Mouse (Mus musculus): ENCODE data around the gene Sfr1. TPM values are rescaled to one million over a fixed set of nuclear protein-coding genes. Genes with fewer than 3 reads are reported as not detected.

The Sfr1 gene
- total and polyA plus RNA-seq, 2 experiments from 2014 or later: 42.7 to 183 TPM

GRCm38 (mm10) chr19:47753921-47754320 is 22.4 kb downstream of the Sfr1 start:
- 88% methylated on average over 4 of the region's 4 CpGs for WGBS
- H3K27ac ChIP-seq (ENCODE audit: low read depth, low read length): no peak overlapping the region
- no peaks in the 10 kb centered on the region for H3K4me1 ChIP-seq (ENCODE audit: insufficient read depth, low read length)
- no peak for TF ChIP-seq CTCF (IDR thresholded peaks at IDR 0.05)
- no peak overlapping the region for H3K4me3 ChIP-seq (ENCODE audit: low read depth, low read length)
- DNase-seq (ENCODE audit: low spot score): no peak
- ATAC-seq (ENCODE audit: low FRiP score): no peak
- no peak overlapping the region for H3K9ac ChIP-seq (replicated peaks; ENCODE audit: low read length, poor library complexity, severe bottlenecking)
- no peaks in the 10 kb centered on the region for H3K27me3 ChIP-seq (ENCODE audit: insufficient read depth, low read length)
- no peaks in the 10 kb centered on the region for H3K9me3 ChIP-seq (ENCODE audit: low read length)
- no peak overlapping the region for H3K4me2 ChIP-seq (ENCODE audit: low read depth, low read length, poor library complexity, severe bottlenecking)
- no peaks in the 10 kb centered on the region for H3K36me3 ChIP-seq (ENCODE audit: insufficient read depth, low read length)

- ATAC-seq (ENCODE audit: low FRiP score) (no peak), DNase-seq (ENCODE audit: low spot score) (no peak)
- 95% methylated on average over 9 of the region's 9 CpGs for WGBS
- no peaks in the 10 kb centered on the region for H3K36me3 ChIP-seq (ENCODE audit: insufficient read depth, low read length)
- no peak for TF ChIP-seq CTCF (IDR thresholded peaks at IDR 0.05)
- no peak overlapping the region for H3K4me3 ChIP-seq (ENCODE audit: low read depth, low read length)
- H3K9ac ChIP-seq (replicated peaks; ENCODE audit: low read length, poor library complexity, severe bottlenecking): no peak overlapping the region
- no peaks in the 10 kb centered on the region for H3K9me3 ChIP-seq (ENCODE audit: low read length)
- H3K4me1 ChIP-seq (ENCODE audit: insufficient read depth, low read length): no peaks in the 10 kb centered on the region
- no peaks in the 10 kb centered on the region for H3K27me3 ChIP-seq (ENCODE audit: insufficient read depth, low read length)
- no peak overlapping the region for H3K27ac ChIP-seq (ENCODE audit: low read depth, low read length)
- no peak overlapping the region for H3K4me2 ChIP-seq (ENCODE audit: low read depth, low read length, poor library complexity, severe bottlenecking)
Measured at GRCm38 (mm10) chr19:47754931-47755330, 23.4 kb downstream of the Sfr1 start.

GRCm38 (mm10) chr19:47755625-47756024 is 24.1 kb downstream of the Sfr1 start:
- no peak overlapping the region for H3K27ac ChIP-seq (ENCODE audit: low read depth, low read length)
- 79% methylated on average over 19 of the region's 19 CpGs for WGBS
- H3K27me3 ChIP-seq (ENCODE audit: insufficient read depth, low read length): no peaks in the 10 kb centered on the region
- H3K36me3 ChIP-seq (ENCODE audit: insufficient read depth, low read length): no peaks in the 10 kb centered on the region
- H3K9me3 ChIP-seq (ENCODE audit: low read length): no peaks in the 10 kb centered on the region
- no peak overlapping the region for H3K4me3 ChIP-seq (ENCODE audit: low read depth, low read length)
- DNase-seq (ENCODE audit: low spot score): no peak
- no peak for ATAC-seq (ENCODE audit: low FRiP score)
- no peaks in the 10 kb centered on the region for H3K4me1 ChIP-seq (ENCODE audit: insufficient read depth, low read length)
- no peak for TF ChIP-seq CTCF (IDR thresholded peaks at IDR 0.05)
- no peak overlapping the region for H3K9ac ChIP-seq (replicated peaks; ENCODE audit: low read length, poor library complexity, severe bottlenecking)
- no peak overlapping the region for H3K4me2 ChIP-seq (ENCODE audit: low read depth, low read length, poor library complexity, severe bottlenecking)

GRCm38 (mm10) chr19:47777847-47778246 is 46.4 kb downstream of the Sfr1 start:
- no peak overlapping the region for H3K27ac ChIP-seq (ENCODE audit: low read depth, low read length)
- no peak overlapping the region for H3K4me3 ChIP-seq (ENCODE audit: low read depth, low read length)
- H3K4me1 ChIP-seq (ENCODE audit: insufficient read depth, low read length): no peaks in the 10 kb centered on the region
- no peak for ATAC-seq (ENCODE audit: low FRiP score)
- no peaks in the 10 kb centered on the region for H3K36me3 ChIP-seq (ENCODE audit: insufficient read depth, low read length)
- H3K9ac ChIP-seq (replicated peaks; ENCODE audit: low read length, poor library complexity, severe bottlenecking): no peak overlapping the region
- WGBS: 76% methylated on average over 6 of the region's 6 CpGs
- DNase-seq (ENCODE audit: low spot score): no peak
- H3K9me3 ChIP-seq (ENCODE audit: low read length): no peaks in the 10 kb centered on the region
- no peaks in the 10 kb centered on the region for H3K27me3 ChIP-seq (ENCODE audit: insufficient read depth, low read length)
- TF ChIP-seq CTCF (IDR thresholded peaks at IDR 0.05): no peak
- H3K4me2 ChIP-seq (ENCODE audit: low read depth, low read length, poor library complexity, severe bottlenecking): no peak overlapping the region

DNA sequence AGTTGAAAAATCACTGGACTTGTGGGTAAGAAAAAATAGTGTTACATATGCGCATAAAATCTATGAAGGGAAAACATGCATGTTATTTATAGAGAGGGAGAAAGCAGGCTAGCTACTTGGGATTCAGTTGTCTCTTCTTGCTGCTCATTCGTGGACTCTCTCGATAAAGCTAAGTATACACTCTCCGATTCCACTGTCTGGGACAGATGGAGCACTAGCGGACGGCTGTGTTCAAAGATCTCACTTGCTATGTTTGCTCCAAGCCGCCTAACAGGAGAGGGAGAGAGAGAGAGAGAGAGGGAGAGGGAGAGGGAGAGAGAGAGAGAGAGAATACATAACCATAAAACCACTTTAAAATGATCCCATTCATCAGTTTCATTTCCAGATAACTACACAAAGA is 48.7 kb downstream of the Sfr1 start:
- Histone ChIP-seq H3K9ac (replicated peaks; ENCODE audit: low read length, poor library complexity, severe bottlenecking) (no peak overlapping the region), H3K36me3 (ENCODE audit: insufficient read depth, low read length) (no peaks in the 10 kb centered on the region), H3K4me2 (ENCODE audit: low read depth, low read length, poor library complexity, severe bottlenecking) (no peak overlapping the region), H3K4me1 (ENCODE audit: insufficient read depth, low read length) (no peaks in the 10 kb centered on the region), H3K9me3 (ENCODE audit: low read length) (no peaks in the 10 kb centered on the region), H3K27ac (ENCODE audit: low read depth, low read length) (no peak overlapping the region), H3K27me3 (ENCODE audit: insufficient read depth, low read length) (no peaks in the 10 kb centered on the region), H3K4me3 (ENCODE audit: low read depth, low read length) (no peak overlapping the region)
- no peak for ATAC-seq (ENCODE audit: low FRiP score)
- no peak for TF ChIP-seq CTCF (IDR thresholded peaks at IDR 0.05)
- WGBS: 88% methylated on average over 7 of the region's 7 CpGs
- no peak for DNase-seq (ENCODE audit: low spot score)

DNA sequence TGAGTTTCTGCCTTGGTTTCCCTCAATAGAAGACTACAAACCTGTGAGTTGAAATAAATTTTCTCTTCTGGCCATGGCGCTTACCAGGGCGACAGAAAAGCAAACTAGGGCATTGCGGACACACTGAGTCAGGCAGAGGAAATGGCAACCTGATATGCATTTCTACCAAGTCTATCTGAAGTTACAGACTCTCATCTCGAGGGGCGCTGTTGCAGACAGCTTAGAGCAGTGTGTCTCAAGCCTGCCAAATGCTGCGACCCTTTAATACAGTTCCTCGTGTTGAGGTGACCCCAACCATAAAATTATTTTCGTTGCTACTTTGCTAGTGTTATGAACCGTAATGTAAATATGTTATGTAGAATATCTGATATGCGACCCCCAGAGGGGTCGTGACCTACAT is 49.5 kb downstream of the Sfr1 start:
- Histone ChIP-seq H3K9ac (replicated peaks; ENCODE audit: low read length, poor library complexity, severe bottlenecking) (no peak overlapping the region), H3K27me3 (ENCODE audit: insufficient read depth, low read length) (no peaks in the 10 kb centered on the region), H3K36me3 (ENCODE audit: insufficient read depth, low read length) (no peaks in the 10 kb centered on the region), H3K27ac (ENCODE audit: low read depth, low read length) (no peak overlapping the region), H3K4me3 (ENCODE audit: low read depth, low read length) (no peak overlapping the region), H3K9me3 (ENCODE audit: low read length) (no peaks in the 10 kb centered on the region), H3K4me2 (ENCODE audit: low read depth, low read length, poor library complexity, severe bottlenecking) (no peak overlapping the region), H3K4me1 (ENCODE audit: insufficient read depth, low read length) (no peaks in the 10 kb centered on the region)
- 80% methylated on average over 11 of the region's 11 CpGs for WGBS
- no peak for DNase-seq (ENCODE audit: low spot score)
- no peak for ATAC-seq (ENCODE audit: low FRiP score)
- 0 out of 2 replicates have a peak, but pooled peaks have one; percentile 11 for TF ChIP-seq CTCF (IDR thresholded peaks at IDR 0.05)
